Mouse (Mus musculus): Measurements from ENCODE around the gene Fam208a. TPM values are rescaled to one million over a fixed set of nuclear protein-coding genes. Genes with fewer than 3 reads are reported as not detected.

The Fam208a gene
- polyA plus RNA-seq, 1 experiment from 2014 or later: 12.5 TPM

DNA sequence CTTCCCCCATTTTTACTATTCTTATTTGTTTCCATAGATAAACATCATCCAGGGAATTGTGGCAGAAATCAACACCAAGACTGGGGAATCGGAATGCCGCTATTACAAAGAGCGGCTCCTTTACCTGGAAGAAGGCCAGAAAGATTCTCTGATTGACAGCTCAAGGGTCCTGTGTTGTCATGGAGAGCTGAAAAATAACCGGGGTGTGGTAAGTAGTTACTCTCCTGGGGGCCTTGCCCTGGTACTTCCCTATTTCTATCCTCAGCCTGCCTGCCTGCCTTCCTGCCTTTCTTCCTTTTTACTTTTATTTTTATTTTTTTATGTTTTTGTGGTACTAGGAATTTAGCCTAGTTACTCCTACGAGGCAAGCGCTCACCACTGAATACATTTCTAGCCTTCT, 31.1 kb upstream of the Fam208a start:
- ATAC-seq (ENCODE audit: insufficient number of reproducible peaks, low FRiP score, low TSS enrichment, low read depth): no peak
- Histone ChIP-seq H3K9me3 (no peaks in the 10 kb centered on the region), H3K4me3 (no peak overlapping the region), H3K4me1 (no peaks in the 10 kb centered on the region), H3K4me2 (no peak overlapping the region), H3K9ac (no peak overlapping the region), H3K27me3 (no peaks in the 10 kb centered on the region), H3K36me3 (peaks cover 41% of the 10 kb centered on the region), H3K27ac (no peak overlapping the region)
- WGBS: 77% methylated on average over 6 of the region's 6 CpGs

DNA sequence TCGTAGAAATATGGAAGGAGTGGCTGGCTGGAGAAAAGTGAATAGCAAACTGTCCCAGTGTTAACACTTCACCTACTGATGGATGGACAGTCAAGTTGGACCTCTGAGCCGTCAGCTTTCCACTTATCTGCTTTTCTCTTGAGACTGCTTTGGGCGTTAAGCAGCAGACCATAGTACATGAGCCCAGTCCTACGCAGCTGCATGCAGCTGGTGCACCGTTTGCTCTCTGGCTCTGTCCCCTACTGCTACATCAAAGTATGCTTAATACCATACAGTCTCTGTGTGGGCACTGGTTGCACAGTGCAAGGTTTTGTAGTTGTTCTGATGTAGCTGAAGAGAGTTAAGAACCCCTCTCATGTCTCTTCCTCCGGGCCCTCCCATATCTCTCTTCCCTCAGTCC, 28.1 kb upstream of the Fam208a start:
- 88% methylated on average over 6 of the region's 6 CpGs for WGBS
- no peak for ATAC-seq (ENCODE audit: insufficient number of reproducible peaks, low FRiP score, low TSS enrichment, low read depth)

DNA sequence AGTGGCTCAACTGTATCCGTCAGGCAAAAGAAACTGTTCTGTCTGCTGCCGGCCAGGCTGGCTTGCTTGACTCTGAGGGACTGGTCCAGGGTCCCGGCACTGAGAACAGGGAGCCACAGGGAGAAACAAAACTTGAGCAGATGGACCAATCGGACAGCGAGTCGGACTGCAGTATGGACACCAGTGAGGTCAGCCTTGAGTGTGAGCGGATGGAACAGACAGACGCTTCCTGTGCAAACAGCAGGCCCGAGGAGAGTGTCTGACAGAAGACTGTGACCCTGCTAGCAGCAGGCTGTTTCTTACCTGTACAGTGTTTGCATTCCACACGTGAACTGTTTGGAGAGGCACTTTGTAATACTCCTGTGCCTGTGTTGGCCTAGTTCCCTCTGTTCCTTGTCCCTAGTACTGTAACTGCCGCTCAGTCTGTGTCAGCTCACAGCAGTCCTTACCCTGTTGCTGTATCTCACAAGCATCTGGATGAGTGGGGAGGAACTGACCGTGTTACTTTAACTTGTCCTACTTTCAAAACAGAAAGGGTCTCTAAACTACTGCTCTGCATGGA, 26.8 kb upstream of the Fam208a start:
- WGBS: 87% methylated on average over 12 of the region's 12 CpGs
- ATAC-seq (ENCODE audit: insufficient number of reproducible peaks, low FRiP score, low TSS enrichment, low read depth): no peak
- Histone ChIP-seq H3K4me1 (no peaks in the 10 kb centered on the region), H3K9me3 (no peaks in the 10 kb centered on the region), H3K27ac (no peak overlapping the region), H3K4me3 (no peak overlapping the region), H3K27me3 (no peaks in the 10 kb centered on the region), H3K9ac (no peak overlapping the region), H3K36me3 (peaks cover 53% of the 10 kb centered on the region), H3K4me2 (no peak overlapping the region)

More for the DNA sequence above, 28.1 kb upstream of the Fam208a start:
- Histone ChIP-seq H3K4me3 (no peak overlapping the region), H3K9me3 (no peaks in the 10 kb centered on the region), H3K27ac (no peak overlapping the region), H3K9ac (no peak overlapping the region), H3K27me3 (no peaks in the 10 kb centered on the region), H3K36me3 (peaks cover 53% of the 10 kb centered on the region), H3K4me2 (no peak overlapping the region), H3K4me1 (no peaks in the 10 kb centered on the region)

DNA sequence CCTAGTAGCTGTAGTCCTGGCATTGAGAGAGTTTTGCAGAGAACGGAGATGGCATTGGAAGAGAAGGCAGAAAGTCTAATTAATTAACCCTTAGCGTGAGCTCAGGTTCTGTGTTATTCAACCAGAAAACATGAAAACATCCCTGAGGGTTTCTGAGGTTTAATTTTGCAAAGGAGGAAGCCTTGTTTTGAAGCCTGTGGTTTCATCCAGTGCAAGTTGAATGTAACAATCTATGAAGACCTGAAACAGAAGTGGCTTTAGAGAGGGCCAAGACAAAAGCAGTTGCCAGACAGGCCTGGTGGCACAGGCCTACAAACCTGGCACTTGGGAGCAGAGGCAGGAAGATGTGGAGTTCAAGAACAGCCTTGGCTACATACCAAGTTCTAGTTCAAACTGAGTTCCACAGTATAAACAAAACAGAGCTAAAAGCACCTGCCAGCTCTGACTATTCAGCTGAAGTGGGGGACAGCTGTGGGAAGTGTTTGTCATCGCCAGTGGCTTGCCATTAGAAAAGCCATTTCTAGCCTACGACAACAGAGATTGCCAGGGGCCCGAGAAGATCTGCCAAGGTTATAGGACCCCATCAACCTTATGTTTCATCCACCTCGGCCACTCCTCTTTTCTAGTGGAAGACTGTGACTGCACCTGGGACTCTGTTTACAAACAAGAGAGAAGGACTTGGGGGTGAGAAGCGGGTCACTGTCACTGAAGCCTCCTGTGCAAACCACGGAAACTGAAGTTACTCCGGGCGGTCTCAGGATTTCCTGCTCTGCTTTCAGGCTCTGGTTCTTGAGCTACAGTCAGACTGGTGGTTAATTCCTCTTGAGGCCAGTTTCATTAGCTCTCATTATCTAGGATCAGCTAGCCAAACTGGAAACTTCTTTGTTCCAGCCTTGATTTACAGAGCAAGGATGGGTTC, 26.0 kb upstream of the Fam208a start:
- Histone ChIP-seq H3K4me1 (no peaks in the 10 kb centered on the region), H3K9ac (no peak overlapping the region), H3K4me3 (no peak overlapping the region), H3K4me2 (no peak overlapping the region), H3K36me3 (peaks cover 47% of the 10 kb centered on the region), H3K27me3 (no peaks in the 10 kb centered on the region), H3K9me3 (no peaks in the 10 kb centered on the region), H3K27ac (no peak overlapping the region)
- WGBS: 80% methylated on average over 10 of the region's 10 CpGs
- no peak for ATAC-seq (ENCODE audit: insufficient number of reproducible peaks, low FRiP score, low TSS enrichment, low read depth)

DNA sequence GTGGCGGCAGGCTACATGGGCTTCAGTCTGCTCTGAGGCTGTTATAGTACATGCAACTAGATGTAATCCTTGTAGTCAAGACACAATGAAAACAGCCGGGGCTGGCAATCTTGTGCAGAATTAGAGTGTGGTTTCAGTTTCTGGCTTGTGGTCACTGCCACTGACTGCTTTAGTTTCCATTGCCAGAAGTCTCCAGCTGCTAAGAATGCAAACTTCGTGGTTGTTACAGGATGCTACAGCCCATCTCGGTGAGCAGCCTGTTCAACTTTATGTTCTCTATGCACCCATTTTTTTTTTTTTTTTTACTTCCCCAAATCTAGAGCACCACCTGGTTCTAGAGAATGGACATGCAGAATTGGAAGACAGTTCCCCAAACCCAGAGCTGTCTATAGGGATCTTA, 23.2 kb upstream of the Fam208a start:
- Histone ChIP-seq H3K36me3 (peaks cover 28% of the 10 kb centered on the region), H3K27me3 (no peaks in the 10 kb centered on the region), H3K4me2 (no peak overlapping the region), H3K4me3 (no peak overlapping the region), H3K9ac (no peak overlapping the region), H3K9me3 (no peaks in the 10 kb centered on the region), H3K27ac (no peak overlapping the region), H3K4me1 (no peaks in the 10 kb centered on the region)
- WGBS: 69% methylated on average over 4 of the region's 4 CpGs
- no peak for ATAC-seq (ENCODE audit: insufficient number of reproducible peaks, low FRiP score, low TSS enrichment, low read depth)

DNA sequence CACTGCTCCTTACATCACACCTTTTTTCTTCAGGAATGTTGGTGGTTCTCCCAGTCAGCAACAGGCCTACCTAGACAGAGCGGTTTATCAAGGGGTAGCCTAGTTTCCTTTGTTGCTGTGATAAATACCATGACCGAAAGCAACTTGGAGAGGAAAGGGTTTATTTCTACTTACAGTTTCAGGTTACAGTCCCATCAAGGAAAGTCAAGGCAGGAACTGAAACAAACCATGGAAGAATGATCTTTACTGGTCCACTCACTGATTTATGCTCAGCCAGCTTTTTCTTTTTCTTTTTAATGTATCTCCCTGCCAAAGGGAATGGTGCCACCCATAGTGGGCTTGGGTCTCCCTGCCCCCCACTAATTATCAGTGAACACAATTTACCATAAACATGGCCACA, 22.7 kb upstream of the Fam208a start:
- Histone ChIP-seq H3K9ac (no peak overlapping the region), H3K4me3 (no peak overlapping the region), H3K4me1 (no peaks in the 10 kb centered on the region), H3K27me3 (no peaks in the 10 kb centered on the region), H3K36me3 (peaks cover 26% of the 10 kb centered on the region), H3K9me3 (no peaks in the 10 kb centered on the region), H3K27ac (no peak overlapping the region), H3K4me2 (no peak overlapping the region)
- 84% methylated on average over 2 of the region's 2 CpGs for WGBS
- no peak for ATAC-seq (ENCODE audit: insufficient number of reproducible peaks, low FRiP score, low TSS enrichment, low read depth)

DNA sequence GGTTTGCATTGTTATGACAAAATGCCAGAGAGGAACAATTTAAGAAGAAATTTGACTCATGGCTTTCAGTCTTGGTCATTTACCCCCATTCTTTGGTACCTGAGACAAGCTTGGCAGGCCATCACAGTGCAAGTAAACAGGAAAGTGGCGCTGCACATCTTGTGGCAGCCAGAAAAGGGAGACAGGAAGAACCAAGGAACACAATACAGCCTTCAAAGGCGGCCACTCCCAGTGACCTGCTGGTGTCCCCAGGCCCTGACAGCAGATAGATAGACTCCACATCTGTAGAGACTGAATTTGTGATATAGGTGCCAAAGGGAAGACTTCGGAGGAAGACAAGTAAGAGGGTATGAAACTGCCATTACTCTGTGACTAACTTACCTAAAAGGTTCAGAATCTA, 20.4 kb upstream of the Fam208a start:
- Histone ChIP-seq H3K27ac (no peak overlapping the region), H3K4me3 (no peak overlapping the region)
- WGBS: 83% methylated on average over 3 of the region's 3 CpGs

DNA sequence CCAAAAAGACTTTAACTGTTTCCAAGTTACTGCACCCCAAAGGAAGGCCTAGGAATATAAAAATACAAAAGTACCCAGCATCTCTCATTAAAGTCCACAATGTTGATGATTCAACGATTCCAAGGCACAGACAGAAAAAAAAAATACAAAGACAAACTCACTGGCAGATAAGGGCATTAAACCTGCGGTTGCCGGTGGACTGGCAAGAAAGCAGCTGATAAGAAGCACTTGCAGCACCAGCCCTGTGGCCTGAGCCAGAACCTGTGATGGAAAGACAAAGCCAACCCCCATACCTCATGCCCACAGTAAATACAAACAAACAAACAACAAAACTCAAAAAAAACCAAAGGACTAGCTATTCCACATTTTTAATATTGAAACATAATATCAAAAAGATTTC, 19.0 kb upstream of the Fam208a start:
- Histone ChIP-seq H3K9me3 (no peaks in the 10 kb centered on the region), H3K4me1 (no peaks in the 10 kb centered on the region), H3K27me3 (no peaks in the 10 kb centered on the region), H3K36me3 (no peaks in the 10 kb centered on the region), H3K4me2 (no peak overlapping the region), H3K27ac (no peak overlapping the region), H3K9ac (no peak overlapping the region), H3K4me3 (no peak overlapping the region)
- WGBS: 82% methylated on average over 3 of the region's 3 CpGs
- no peak for ATAC-seq (ENCODE audit: insufficient number of reproducible peaks, low FRiP score, low TSS enrichment, low read depth)

More for the DNA sequence above, 20.4 kb upstream of the Fam208a start:
- no peak for ATAC-seq (ENCODE audit: insufficient number of reproducible peaks, low FRiP score, low TSS enrichment, low read depth)
- Histone ChIP-seq H3K4me1 (no peaks in the 10 kb centered on the region), H3K27me3 (no peaks in the 10 kb centered on the region), H3K4me2 (no peak overlapping the region), H3K9ac (no peak overlapping the region), H3K9me3 (no peaks in the 10 kb centered on the region), H3K36me3 (peaks cover 9% of the 10 kb centered on the region)

DNA sequence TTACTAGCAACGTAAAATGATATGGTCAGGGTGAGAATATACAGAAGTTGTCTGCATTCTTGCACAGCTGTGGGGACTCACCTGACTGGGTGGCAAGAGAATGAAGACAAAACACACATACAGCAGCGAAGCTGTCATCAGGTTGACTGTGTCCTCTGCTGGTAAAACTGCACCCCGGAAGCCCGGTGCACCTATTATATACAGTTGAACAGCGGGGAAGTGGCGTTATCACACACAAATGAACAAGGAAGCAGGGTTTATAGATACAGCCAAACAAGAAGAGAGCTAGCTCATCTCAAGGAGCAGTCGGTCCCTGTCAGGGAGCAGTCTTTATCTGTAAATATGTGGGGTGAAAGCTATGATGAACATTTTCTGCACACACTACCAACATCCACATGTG, 17.1 kb upstream of the Fam208a start:
- Histone ChIP-seq H3K36me3 (no peaks in the 10 kb centered on the region), H3K4me3 (no peak overlapping the region)
- WGBS: 84% methylated on average over 7 of the region's 7 CpGs

DNA sequence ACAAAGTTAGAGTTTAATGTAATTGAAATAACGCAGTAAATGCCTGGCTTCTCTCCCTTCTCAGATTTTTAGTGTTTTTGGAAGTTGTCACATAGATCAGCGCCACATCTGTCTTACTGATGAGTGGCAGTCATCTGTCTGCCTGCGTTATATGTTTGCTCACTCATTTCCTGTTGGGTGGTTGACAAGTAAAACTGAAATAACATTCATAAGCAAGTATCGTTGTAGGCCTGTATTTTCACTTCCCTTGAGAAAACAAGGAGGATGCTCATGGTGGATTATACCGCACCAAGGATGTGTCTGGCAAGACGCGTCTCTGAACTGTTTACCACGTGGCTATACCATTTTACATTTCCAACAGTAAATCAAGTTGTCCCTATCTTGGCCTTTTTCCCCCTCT, 15.9 kb upstream of the Fam208a start:
- Histone ChIP-seq H3K27ac (no peak overlapping the region), H3K9me3 (no peaks in the 10 kb centered on the region), H3K27me3 (no peaks in the 10 kb centered on the region), H3K9ac (no peak overlapping the region), H3K36me3 (no peaks in the 10 kb centered on the region), H3K4me1 (no peaks in the 10 kb centered on the region), H3K4me3 (no peak overlapping the region), H3K4me2 (no peak overlapping the region)
- no peak for ATAC-seq (ENCODE audit: insufficient number of reproducible peaks, low FRiP score, low TSS enrichment, low read depth)
- 68% methylated on average over 8 of the region's 8 CpGs for WGBS

More for the DNA sequence above, 17.1 kb upstream of the Fam208a start:
- no peak overlapping the region for H3K4me2 ChIP-seq
- no peak overlapping the region for H3K9ac ChIP-seq
- no peaks in the 10 kb centered on the region for H3K9me3 ChIP-seq
- no peak overlapping the region for H3K27ac ChIP-seq
- no peaks in the 10 kb centered on the region for H3K27me3 ChIP-seq
- ATAC-seq (ENCODE audit: insufficient number of reproducible peaks, low FRiP score, low TSS enrichment, low read depth): no peak
- H3K4me1 ChIP-seq: no peaks in the 10 kb centered on the region

DNA sequence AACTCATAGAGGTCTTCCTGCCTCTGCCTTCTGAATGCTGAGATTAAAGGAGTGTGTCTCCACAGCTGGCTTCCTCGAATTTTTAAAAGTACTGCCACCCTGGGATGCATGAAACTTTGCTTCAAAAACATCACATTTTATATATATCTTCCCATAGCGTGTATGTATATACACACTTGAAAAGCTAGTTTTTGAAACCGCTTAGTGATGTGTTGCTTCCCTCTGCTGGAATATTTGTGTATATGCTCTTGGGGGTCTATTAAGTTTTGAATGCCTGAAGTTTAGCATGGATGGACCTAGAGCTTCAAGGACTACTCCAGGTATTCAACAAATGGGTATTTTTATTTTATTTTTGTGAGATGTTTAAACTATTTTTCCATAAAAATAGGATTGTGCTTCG, 14.7 kb upstream of the Fam208a start:
- H3K9me3 ChIP-seq: 0 out of 2 replicates have a peak, but pooled peaks cover under 1% of the 10 kb centered on the region
- WGBS: 31% methylated on average over 4 of the region's 4 CpGs
- H3K9ac ChIP-seq: no peak overlapping the region
- ATAC-seq (ENCODE audit: insufficient number of reproducible peaks, low FRiP score, low TSS enrichment, low read depth): no peak
- no peak overlapping the region for H3K4me2 ChIP-seq
- no peaks in the 10 kb centered on the region for H3K36me3 ChIP-seq
- H3K27ac ChIP-seq: no peak overlapping the region
- no peaks in the 10 kb centered on the region for H3K4me1 ChIP-seq
- no peaks in the 10 kb centered on the region for H3K27me3 ChIP-seq
- H3K4me3 ChIP-seq: no peak overlapping the region

DNA sequence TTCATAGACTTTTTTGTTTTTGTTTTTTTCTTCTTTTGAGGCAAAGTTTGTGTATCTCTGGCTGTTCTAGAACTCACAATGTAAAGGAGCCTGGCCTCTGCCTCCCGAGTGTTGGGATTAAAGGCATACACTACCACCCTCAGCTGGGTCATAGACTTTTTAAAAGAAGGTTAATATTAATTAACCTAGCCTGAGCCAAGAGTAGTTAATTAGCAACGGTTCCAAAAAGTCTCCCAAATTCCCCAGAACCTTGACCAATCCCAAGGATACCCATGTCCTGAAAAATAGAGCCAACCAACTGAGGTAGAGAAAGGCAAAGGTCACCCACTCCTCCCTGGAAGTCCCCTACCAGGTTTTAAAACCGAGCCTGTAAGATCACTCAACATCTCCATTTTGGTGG, 7.8 kb upstream of the Fam208a start:
- Histone ChIP-seq H3K36me3 (no peaks in the 10 kb centered on the region), H3K4me1 (no peaks in the 10 kb centered on the region), H3K4me3 (no peak overlapping the region), H3K9ac (no peak overlapping the region), H3K27me3 (no peaks in the 10 kb centered on the region), H3K9me3 (0 out of 2 replicates have a peak, but pooled peaks cover 5% of the 10 kb centered on the region), H3K27ac (no peak overlapping the region), H3K4me2 (no peak overlapping the region)
- no peak for ATAC-seq (ENCODE audit: insufficient number of reproducible peaks, low FRiP score, low TSS enrichment, low read depth)
- WGBS: 68% methylated on average over 3 of the region's 3 CpGs
